Mouse (Mus musculus) thymus, adult 2 months (tissue): ENCODE results near the gene Lclat1. TPM values are rescaled to one million over a fixed set of nuclear protein-coding genes. Genes with fewer than 3 reads are reported as not detected.
"Not testable (repeated sequence)": the region's sequence is repeated elsewhere in the genome, so short reads cannot be mapped to it uniquely, and the experiment has no call there.

Experiments
- DNase-seq: peaks from one replicate; pipeline ENCODE4 v3.0.0; 2021
- H3K27ac ChIP-seq: fragments of 200-500 bp; 2 replicates; pipeline ENCODE4 v1.5.1; 2012; ENCODE audit warnings: low read length, control low read depth; ENCODE audit not compliant: control insufficient read depth, insufficient read depth
- H3K27me3 ChIP-seq: fragments of 200-500 bp; 2 replicates; pipeline ENCODE4 v1.6.1; 2012; ENCODE audit warnings: mild to moderate bottlenecking, low read length, moderate library complexity, mixed read lengths; ENCODE audit not compliant: control insufficient read depth, insufficient read depth
- H3K36me3 ChIP-seq: fragments of 200-500 bp; 2 replicates; pipeline ENCODE4 v1.6.1; 2012; ENCODE audit warnings: mild to moderate bottlenecking, low read length, moderate library complexity; ENCODE audit not compliant: control insufficient read depth, insufficient read depth
- H3K4me1 ChIP-seq: fragments of 200-500 bp; replicated peaks from 2 replicates; pipeline ENCODE4 v1.6.1; 2012; ENCODE audit warnings: low read length; ENCODE audit not compliant: control insufficient read depth, insufficient read depth
- H3K4me3 ChIP-seq: fragments of 200-500 bp; 2 replicates; pipeline ENCODE4 v1.5.1; 2012; ENCODE audit warnings: mild to moderate bottlenecking, low read length, control low read depth, moderate library complexity; ENCODE audit not compliant: control insufficient read depth, insufficient read depth
- CTCF ChIP-seq: fragments of 200-500 bp; IDR thresholded peaks from 2 replicates; pipeline ENCODE4 v1.5.1; 2012; ENCODE audit warnings: mild to moderate bottlenecking, control low read depth, low read length, moderate library complexity, borderline replicate concordance; ENCODE audit not compliant: control insufficient read depth, poor library complexity, insufficient read depth; ENCODE audit errors: extremely low read depth
- POLR2A ChIP-seq: fragments of 200-500 bp; IDR thresholded peaks from 2 replicates; pipeline ENCODE4 v1.6.1; 2012; ENCODE audit warnings: mild to moderate bottlenecking, low read length, control low read depth, moderate library complexity; ENCODE audit not compliant: control insufficient read depth, poor library complexity, insufficient read depth; ENCODE audit errors: extremely low read depth
- WGBS: fragments of 180-500 bp; shearing (Covaris S2); methylation state at CpG from one replicate; pipeline ENCODE4 v1.1.7; 2018; 5-methylcytosine and 5-hydroxymethylcytosine counted together
- polyA plus RNA-seq: library from polyadenylated mRNA; depleted of rRNA; stranded (reverse); fragments of >200 nt; gene quantifications from 2 replicates; pipeline ENCODE4 v1.2.3, GENCODE M21; 2012

The Lclat1 gene
- polyA plus RNA-seq, 1 experiment: 5.4 TPM

- TF ChIP-seq POLR2A: no peak
- no peak for TF ChIP-seq CTCF
- 81% methylated on average over 3 of the region's 3 CpGs for WGBS
- DNase-seq: no peak
- H3K4me1 ChIP-seq: peaks cover 14% of the 10 kb centered on the region
- H3K36me3 ChIP-seq: no peaks in the 10 kb centered on the region
- H3K4me3 ChIP-seq: no peak overlapping the region
- H3K27ac ChIP-seq: no peak overlapping the region
- H3K27me3 ChIP-seq: no peaks in the 10 kb centered on the region
Measured at GRCm38 (mm10) chr17:73250488-73251141, 142.8 kb downstream of the Lclat1 start.

GRCm38 (mm10) chr17:73251142-73251502, 143.3 kb downstream of the Lclat1 start:
- Histone ChIP-seq H3K27me3 (no peaks in the 10 kb centered on the region), H3K4me1 (peaks cover 14% of the 10 kb centered on the region), H3K36me3 (no peaks in the 10 kb centered on the region), H3K27ac (no peak overlapping the region), H3K4me3 (no peak overlapping the region)
- TF ChIP-seq POLR2A: no peak
- no peak for TF ChIP-seq CTCF
- DNase-seq: no peak
- WGBS: 84% methylated on average over 8 of the region's 8 CpGs

- Histone ChIP-seq H3K4me1 (peaks cover 14% of the 10 kb centered on the region), H3K36me3 (no peaks in the 10 kb centered on the region), H3K27ac (no peak overlapping the region), H3K4me3 (no peak overlapping the region), H3K27me3 (no peaks in the 10 kb centered on the region)
- TF ChIP-seq POLR2A: no peak
- no peak for TF ChIP-seq CTCF
- DNase-seq: no peak
- 94% methylated on average over 11 of the region's 11 CpGs for WGBS
Measured at GRCm38 (mm10) chr17:73251812-73252608, 144.2 kb downstream of the Lclat1 start.

- Histone ChIP-seq H3K4me3 (no peak overlapping the region), H3K27ac (no peak overlapping the region), H3K36me3 (no peaks in the 10 kb centered on the region), H3K4me1 (peaks cover 22% of the 10 kb centered on the region), H3K27me3 (no peaks in the 10 kb centered on the region)
- 79% methylated on average over 10 of the region's 10 CpGs for WGBS
- TF ChIP-seq CTCF (no peak), POLR2A (no peak)
- DNase-seq: no peak
Measured at GRCm38 (mm10) chr17:73253291-73253969, 145.6 kb downstream of the Lclat1 start.

- no peak for TF ChIP-seq POLR2A
- TF ChIP-seq CTCF: no peak
- WGBS: 95% methylated on average over 5 of the region's 5 CpGs
- no peak for DNase-seq
- Histone ChIP-seq H3K27me3 (no peaks in the 10 kb centered on the region), H3K36me3 (no peaks in the 10 kb centered on the region), H3K4me3 (no peak overlapping the region), H3K27ac (no peak overlapping the region), H3K4me1 (peaks cover 18% of the 10 kb centered on the region)
Measured at GRCm38 (mm10) chr17:73255801-73256200, 148.0 kb downstream of the Lclat1 start.

- DNase-seq: peak; percentile 53
- 10% methylated on average over 12 of the region's 12 CpGs for WGBS
- H3K27ac ChIP-seq: peak overlapping the region; percentile 13
- TF ChIP-seq CTCF: 0 out of 2 replicates have a peak, but pooled peaks have one; percentile 42
- 0 out of 2 replicates have a peak, but pooled peaks have one; percentile 31 for TF ChIP-seq POLR2A
- no peaks in the 10 kb centered on the region for H3K27me3 ChIP-seq
- H3K4me1 ChIP-seq: peaks cover 20% of the 10 kb centered on the region
- H3K36me3 ChIP-seq: no peaks in the 10 kb centered on the region
- no peak overlapping the region; the same call in 1 of the 2 replicates for H3K4me3 ChIP-seq
Measured at GRCm38 (mm10) chr17:73258620-73259019, 150.8 kb downstream of the Lclat1 start.

GRCm38 (mm10) chr17:73259258-73259657, 151.5 kb downstream of the Lclat1 start:
- not testable (repeated sequence) for H3K4me3 ChIP-seq, H3K36me3 ChIP-seq, H3K27me3 ChIP-seq, H3K27ac ChIP-seq, DNase-seq
- WGBS: 96% methylated on average over 5 of the region's 5 CpGs
- H3K4me1 ChIP-seq: peaks cover 20% of the 10 kb centered on the region
